Comparison of ENCODE assay signal across 8 mouse cellular contexts in the genomic region with DNA sequence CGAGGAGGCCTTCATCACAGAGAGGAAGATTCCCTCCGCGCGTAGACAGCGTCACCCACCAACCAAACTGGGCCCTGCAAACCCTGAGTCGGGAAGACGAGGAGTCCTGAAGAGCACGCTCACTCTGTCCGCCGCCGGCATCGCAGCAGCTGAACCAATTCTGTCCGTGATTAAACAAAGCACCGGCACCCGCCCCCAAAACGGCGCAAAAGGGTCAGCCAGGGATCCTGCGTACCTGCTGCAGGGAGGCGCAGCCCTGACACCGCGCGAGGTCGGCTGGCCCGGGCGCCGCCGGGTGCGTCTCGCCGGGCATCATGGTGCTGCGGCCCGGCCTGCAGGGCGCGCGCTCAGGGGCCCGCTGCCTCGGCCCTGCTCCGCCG. TPM values are rescaled to one million over a fixed set of nuclear protein-coding genes. Genes with fewer than 3 reads are reported as not detected.
DNase-seq lines count a peak whose midpoint lies in the region; ATAC-seq and TF ChIP-seq lines count a peak whose summit lies in the region.

A gene (minus strand): TSS at position 353 of the 380 bp plus-strand sequence.

- H3K27ac ChIP-seq in kidney, embryonic 15.5 days, result peak within 1 kb of the TSS; percentile 91
- peak within 1 kb of the TSS; percentile 22; the same call in 1 of the 2 replicates for H3K27ac ChIP-seq in limb, embryonic 11.5 days (replicated peaks; ENCODE audit: low read depth, low read length)
- peak within 1 kb of the TSS; percentile 98 for H3K27ac ChIP-seq in neural tube, embryonic 15.5 days (replicated peaks)

- TF ChIP-seq CTCF in Patski (IDR thresholded peaks at IDR 0.05), result no peak

- intact Hi-C loops in heart, postnatal 14 days (cut with DNase I), result no loop called here

- H3K4me1 ChIP-seq in kidney, embryonic 15.5 days, result peaks cover 21% of the 10 kb centered on the region
- H3K4me1 ChIP-seq in limb, embryonic 11.5 days (ENCODE audit: control insufficient read depth, insufficient read depth, low read length), result peaks cover 7% of the 10 kb centered on the region; the same call in 1 of the 2 replicates
- H3K4me1 ChIP-seq in neural tube, embryonic 15.5 days, result peaks cover 37% of the 10 kb centered on the region

- no peak for DNase-seq in kidney, postnatal 14 days
- no peak for DNase-seq in Patski (ENCODE audit: low read depth, low spot score)
- DNase-seq in heart, postnatal 14 days, result no peak
- no peak for DNase-seq in limb, embryonic 11.5 days (ENCODE audit: low spot score)
- no peak for DNase-seq in kidney, postnatal 10 days

- CTCF ChIA-PET in Patski (lab: Charles Lee), result no interaction called here

- peak; percentile 34; the same call in 1 of the 2 replicates for ATAC-seq in kidney, embryonic 15.5 days (replicated peaks; ENCODE audit: low FRiP score)
- ATAC-seq in Patski, result peak; percentile 55
- ATAC-seq in erythroblast, adult 5-6 weeks (replicated peaks; ENCODE audit: low FRiP score, poor library complexity, severe bottlenecking), result peak; percentile 44; the same call in 1 of the 2 replicates
- ATAC-seq in limb, embryonic 11.5 days (ENCODE audit: insufficient number of reproducible peaks, low FRiP score, low TSS enrichment, low read depth), result peak; percentile 74
- ATAC-seq in neural tube, embryonic 15.5 days (ENCODE audit: low FRiP score), result peak; percentile 56

- peak within 1 kb of the TSS; percentile 97 for H3K4me3 ChIP-seq in kidney, embryonic 15.5 days (replicated peaks)
- H3K4me3 ChIP-seq in limb, embryonic 11.5 days (ENCODE audit: low read depth, low read length), result peak within 1 kb of the TSS; percentile 70
- H3K4me3 ChIP-seq in neural tube, embryonic 15.5 days (replicated peaks), result peak within 1 kb of the TSS; percentile 91

- H3K9me3 ChIP-seq in kidney, embryonic 15.5 days (replicated peaks), result no peaks in the 10 kb centered on the region
- no peaks in the 10 kb centered on the region for H3K9me3 ChIP-seq in limb, embryonic 11.5 days (ENCODE audit: control insufficient read depth, low read length)
- no peaks in the 10 kb centered on the region for H3K9me3 ChIP-seq in neural tube, embryonic 15.5 days (replicated peaks)

- no peaks in the 10 kb centered on the region for H3K27me3 ChIP-seq in kidney, embryonic 15.5 days
- no peaks in the 10 kb centered on the region for H3K27me3 ChIP-seq in Patski
- no peaks in the 10 kb centered on the region for H3K27me3 ChIP-seq in limb, embryonic 11.5 days (ENCODE audit: control insufficient read depth, insufficient read depth, low read length)
- H3K27me3 ChIP-seq in neural tube, embryonic 15.5 days (replicated peaks), result no peaks in the 10 kb centered on the region; the same call in 1 of the 2 replicates

- H3K9ac ChIP-seq in kidney, embryonic 15.5 days, result peak within 1 kb of the TSS; percentile 91
- H3K9ac ChIP-seq in limb, embryonic 11.5 days (ENCODE audit: low read length), result peak within 1 kb of the TSS; percentile 91
- H3K9ac ChIP-seq in neural tube, embryonic 15.5 days (replicated peaks), result peak within 1 kb of the TSS; percentile 90

- POLR2A ChIA-PET in Patski (lab: Charles Lee), result interaction anchor here (0.6 to 2.7 kb wide), 2 partner anchors 13 to 172 kb away, joined by 3 to 7 read pairs; no protein-coding TSS in a partner anchor

- H3K36me3 ChIP-seq in kidney, embryonic 15.5 days, result no peaks in the 10 kb centered on the region
- H3K36me3 ChIP-seq in limb, embryonic 11.5 days (ENCODE audit: control insufficient read depth, insufficient read depth, low read length), result no peaks in the 10 kb centered on the region
- H3K36me3 ChIP-seq in neural tube, embryonic 15.5 days, result no peaks in the 10 kb centered on the region

- under 1% methylated on average over 29 of the region's 39 CpGs for WGBS in kidney, embryonic 15.5 days
- WGBS in limb, embryonic 11.5 days, result under 1% methylated on average over 35 of the region's 39 CpGs
- under 1% methylated on average over 37 of the region's 39 CpGs for WGBS in neural tube, embryonic 15.5 days

- in situ Hi-C loops in Patski (cut with MboI; ENCODE audit: low pct_unique_long_range_greater_than_20kb), result loop anchor here (25.0 kb wide), 1 partner anchor 2000 kb away; a partner anchor contains a TSS

- peak within 1 kb of the TSS; percentile 71 for H3K4me2 ChIP-seq in kidney, embryonic 15.5 days
- H3K4me2 ChIP-seq in limb, embryonic 11.5 days (ENCODE audit: low read depth, severe bottlenecking), result peak within 1 kb of the TSS; percentile 77
- peak within 1 kb of the TSS; percentile 87 for H3K4me2 ChIP-seq in neural tube, embryonic 15.5 days

RNA-seq across cellular contexts. Expression of the gene that starts here (rescaled TPM):
- 18.2 and 19.9 TPM in 2 replicates for polyA plus RNA-seq in kidney, embryonic 15.5 days (2015; fragmentation: Nextera tagmentation; extraction: Ambion mirVana)
- polyA plus RNA-seq in Patski (2021), result 40.2 TPM
- 4.2 and 13.4 TPM in 2 replicates for total RNA-seq in erythroblast, adult 5-6 weeks (2015; ENCODE audit: low replicate concordance)
- 4.6 and 6.0 TPM in 2 replicates for total RNA-seq in erythroblast, adult 5-6 weeks (2017; ENCODE audit: low replicate concordance)
- 10 to 100 TPM; 30.3 to 32.7 TPM for total RNA-seq in heart, postnatal 14 days (2021)
- 30.4 and 33.2 TPM in 2 replicates for polyA plus RNA-seq in limb, embryonic 11.5 days (2014; fragmentation: Nextera tagmentation; extraction: Ambion mirVana)
- 23.5 and 26.0 TPM in 2 replicates for polyA plus RNA-seq in neural tube, embryonic 15.5 days (2015; fragmentation: Nextera tagmentation; extraction: Ambion mirVana)

Comparison
In these comparisons a context has a peak if more than half of its experiments do, and no peak if none do; other contexts are left out.
1. H3K27ac ChIP-seq: peak in every context shown above with its lines; median percentile 98 in neural tube, embryonic 15.5 days; 91 in kidney, embryonic 15.5 days; 22 in limb, embryonic 11.5 days.